Mouse (Mus musculus) midbrain, embryonic 15.5 days (tissue): ENCODE data around the gene Taco1. TPM values are rescaled to one million over a fixed set of nuclear protein-coding genes. Genes with fewer than 3 reads are reported as not detected.
"Not testable (repeated sequence)": the region's sequence is repeated elsewhere in the genome, so short reads cannot be mapped to it uniquely, and the experiment has no call there.

Source experiments
- ATAC-seq: fragments of 200-750 bp; cut with Nextera tagmentation; replicated peaks from 2 replicates; pipeline ENCODE4 v1.8.0; 2017; ENCODE audit warnings: moderate TSS enrichment
- H3K27ac ChIP-seq: fragments of 300-500 bp; sonication (generic); 2 replicates; pipeline ENCODE4 v1.5.1; 2015; ENCODE audit warnings: mild to moderate bottlenecking, inconsistent platforms
- H3K27me3 ChIP-seq: fragments of 300-500 bp; sonication (generic); replicated peaks from 2 replicates; pipeline ENCODE4 v1.6.1; 2015; ENCODE audit warnings: inconsistent platforms
- H3K36me3 ChIP-seq: fragments of 300-500 bp; sonication (generic); replicated peaks from 2 replicates; pipeline ENCODE4 v1.6.1; 2015; ENCODE audit warnings: inconsistent platforms
- H3K4me1 ChIP-seq: fragments of 300-500 bp; sonication (generic); 2 replicates; pipeline ENCODE4 v1.6.1; 2015; ENCODE audit warnings: inconsistent platforms
- H3K4me2 ChIP-seq: fragments of 300-500 bp; sonication (generic); 2 replicates; pipeline ENCODE4 v1.6.1; 2015; ENCODE audit warnings: inconsistent platforms, mild to moderate bottlenecking, moderate library complexity
- H3K4me3 ChIP-seq: fragments of 300-500 bp; sonication (generic); 2 replicates; pipeline ENCODE4 v1.5.1; 2015; ENCODE audit warnings: mild to moderate bottlenecking, inconsistent platforms
- H3K9ac ChIP-seq: fragments of 300-500 bp; sonication (generic); 2 replicates; pipeline ENCODE4 v1.6.1; 2015; ENCODE audit warnings: mild to moderate bottlenecking, inconsistent platforms
- H3K9me3 ChIP-seq: fragments of 300-500 bp; sonication (generic); 2 replicates; pipeline ENCODE4 v1.6.1; 2016; ENCODE audit warnings: inconsistent platforms
- WGBS: fragments of 180-500 bp; shearing (Covaris S2); methylation state at CpG from one replicate; pipeline ENCODE4 v1.1.7; 2015; ENCODE audit warnings: mixed read lengths; 5-methylcytosine and 5-hydroxymethylcytosine counted together
- polyA plus RNA-seq: library from polyadenylated mRNA; unstranded; fragments of >200 nt; fragmentation: Nextera tagmentation; extraction: Ambion mirVana; gene quantifications from 2 replicates; pipeline ENCODE4 v1.2.1, GENCODE M21; 2015

Gene Taco1
- polyA plus RNA-seq, 1 experiment from 2014 or later: 7.7 TPM

GRCm38 (mm10) chr11:106065073-106065922 is 563 bp upstream of the Taco1 start:
- 47% methylated on average over 18 of the region's 18 CpGs for WGBS
- ATAC-seq: no peak
- no peaks in the 10 kb centered on the region for H3K27me3 ChIP-seq
- peak overlapping the region; percentile 73 for H3K4me3 ChIP-seq
- H3K9ac ChIP-seq: no peak overlapping the region
- peaks cover 13% of the 10 kb centered on the region for H3K4me1 ChIP-seq
- no peaks in the 10 kb centered on the region for H3K9me3 ChIP-seq
- peak overlapping the region; percentile 92 for H3K4me2 ChIP-seq
- H3K36me3 ChIP-seq: no peaks in the 10 kb centered on the region
- H3K27ac ChIP-seq: peak overlapping the region; percentile 80

DNA sequence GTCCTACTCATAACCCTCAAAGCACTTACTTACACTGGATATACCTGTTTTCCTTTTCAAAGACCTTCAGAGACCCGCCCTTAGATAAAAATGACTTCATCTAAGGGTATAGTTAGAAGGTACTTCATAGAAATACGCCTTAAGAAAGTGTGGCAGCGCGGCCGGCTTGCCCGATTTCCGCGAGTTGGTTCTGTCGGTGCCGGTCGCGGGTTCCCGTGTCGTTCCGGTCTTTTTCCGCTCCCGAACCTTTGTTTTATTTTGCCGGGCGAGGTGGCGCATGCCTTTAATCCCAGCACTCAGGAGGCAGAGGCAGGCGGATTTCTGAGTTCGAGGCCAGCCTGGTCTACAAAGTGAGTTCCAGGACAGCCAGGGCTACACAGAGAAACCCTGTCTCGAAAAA is 755 bp downstream of the Taco1 start:
- H3K36me3 ChIP-seq, H3K27me3 ChIP-seq, H3K9me3 ChIP-seq, ATAC-seq: not testable (repeated sequence)
- WGBS: 23% methylated on average over 23 of the region's 23 CpGs
- H3K4me3 ChIP-seq: peak overlapping the region; percentile 73
- H3K27ac ChIP-seq: peak overlapping the region; percentile 80; the same call in 1 of the 2 replicates
- peaks cover 13% of the 10 kb centered on the region for H3K4me1 ChIP-seq
- peak overlapping the region; percentile 92 for H3K4me2 ChIP-seq
- peak overlapping the region; percentile 89 for H3K9ac ChIP-seq

DNA sequence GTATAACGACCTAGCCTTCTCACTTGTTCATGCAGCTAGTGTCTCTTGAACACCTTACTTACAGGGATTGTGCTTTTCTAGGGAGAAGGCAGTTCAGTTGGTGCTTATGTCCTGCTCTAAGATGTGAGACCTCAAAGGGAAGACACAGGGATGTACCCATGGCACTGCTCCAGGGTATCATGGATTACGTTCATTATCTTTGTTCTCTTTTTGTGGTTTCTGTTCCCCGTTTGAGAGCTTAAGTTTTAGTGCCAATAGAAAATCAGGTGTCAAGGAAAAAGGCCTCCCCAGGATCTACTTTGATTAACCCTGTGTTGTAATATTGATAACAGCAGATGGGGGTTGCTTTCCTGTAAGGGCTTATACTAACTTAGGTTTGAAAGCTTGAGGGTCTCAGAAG is 7.9 kb downstream of the Taco1 start:
- no peaks in the 10 kb centered on the region for H3K4me1 ChIP-seq
- no peak for ATAC-seq
- 81% methylated on average over 3 of the region's 3 CpGs for WGBS

DNA sequence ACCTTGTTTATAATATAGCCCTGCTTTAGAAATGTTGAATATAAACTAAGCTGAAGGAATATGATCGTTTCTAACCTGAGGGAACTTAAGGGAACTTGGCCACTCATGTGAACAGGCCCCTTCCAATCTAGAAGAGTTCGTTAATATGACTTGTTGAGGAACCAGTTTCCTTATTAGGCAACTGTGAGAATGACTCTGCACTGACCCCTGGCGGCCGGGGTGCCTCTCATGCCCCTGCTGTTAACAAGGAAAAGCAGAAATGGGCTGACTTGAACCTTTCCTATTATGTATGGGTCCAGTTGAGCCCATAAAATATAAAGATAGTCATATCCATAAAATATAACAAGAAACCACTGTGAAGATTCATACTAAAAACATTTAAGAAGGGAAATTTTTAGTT is 10.5 kb downstream of the Taco1 start:
- no peak overlapping the region for H3K4me3 ChIP-seq
- ATAC-seq: no peak
- WGBS: 5% methylated on average over 4 of the region's 4 CpGs
- no peak overlapping the region for H3K4me2 ChIP-seq
- peaks cover 8% of the 10 kb centered on the region; the same call in 1 of the 2 replicates for H3K36me3 ChIP-seq
- H3K27me3 ChIP-seq: no peaks in the 10 kb centered on the region
- H3K9me3 ChIP-seq: no peaks in the 10 kb centered on the region
- no peaks in the 10 kb centered on the region for H3K4me1 ChIP-seq
- H3K9ac ChIP-seq: no peak overlapping the region
- no peak overlapping the region for H3K27ac ChIP-seq

More for the DNA sequence above, 7.9 kb downstream of the Taco1 start:
- Histone ChIP-seq H3K9ac (no peak overlapping the region), H3K4me2 (no peak overlapping the region), H3K27ac (no peak overlapping the region), H3K27me3 (no peaks in the 10 kb centered on the region), H3K4me3 (no peak overlapping the region), H3K36me3 (peaks cover 8% of the 10 kb centered on the region; the same call in 1 of the 2 replicates), H3K9me3 (no peaks in the 10 kb centered on the region)

DNA sequence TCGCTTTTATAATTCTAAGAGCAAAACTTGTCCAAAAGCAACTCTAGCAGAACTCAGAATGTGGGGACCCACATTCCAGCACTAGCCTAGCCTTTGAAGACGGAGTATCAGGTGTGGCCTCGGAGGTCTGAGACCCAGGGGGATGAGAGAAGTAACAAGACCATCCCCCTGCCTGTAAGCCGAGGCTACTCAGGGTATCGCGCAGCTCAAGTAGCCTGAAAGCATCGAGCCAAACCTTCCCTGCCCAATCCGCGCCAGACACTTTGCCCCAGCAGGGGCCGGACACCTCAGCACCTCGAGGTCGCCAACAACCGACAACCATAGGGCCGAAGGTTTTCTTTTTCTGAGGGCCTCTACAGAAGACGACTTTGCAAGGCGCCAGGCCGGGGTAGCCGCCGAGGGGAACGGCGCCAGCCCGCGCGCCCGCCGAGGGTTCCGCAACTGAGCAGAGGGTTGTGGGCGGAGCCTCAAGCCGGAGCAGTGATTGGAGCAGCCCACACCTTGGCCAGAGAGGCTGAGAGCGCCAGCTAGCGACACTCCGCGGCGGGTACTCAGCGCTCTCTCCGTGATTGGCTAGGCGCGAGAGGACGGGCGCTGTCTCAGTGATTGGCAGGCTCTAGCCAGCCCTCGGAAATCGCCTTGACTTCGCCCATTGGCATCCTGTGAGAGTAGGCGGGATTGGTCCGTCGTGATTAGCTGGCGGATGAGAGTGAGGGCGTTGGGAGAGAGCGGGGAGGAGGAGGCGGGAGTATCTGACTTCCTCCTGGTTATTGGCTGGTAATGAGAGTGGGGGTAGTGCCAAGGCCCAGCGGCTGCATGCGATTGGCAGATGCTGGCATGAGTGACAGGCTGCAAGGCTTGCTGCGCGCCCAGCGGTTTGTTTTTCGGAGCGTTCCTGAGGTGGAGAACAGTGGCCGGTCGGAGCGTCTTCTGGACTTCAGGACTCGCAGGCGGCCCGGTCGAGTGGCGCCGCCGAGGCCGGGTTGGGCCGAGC is 18.1 kb downstream of the Taco1 start, which contains the start of gene Map3k3:
Map3k3 (plus strand) TSS at position 906 of the 994 bp plus-strand sequence.
- WGBS: under 1% methylated on average over 69 of the region's 69 CpGs
- peak; percentile 99 for ATAC-seq
- Histone ChIP-seq H3K4me2 (peak within 1 kb of the TSS; percentile 87), H3K27ac (peak within 1 kb of the TSS; percentile 96), H3K4me1 (peaks cover 19% of the 10 kb centered on the region), H3K9ac (peak within 1 kb of the TSS; percentile 73), H3K27me3 (no peaks in the 10 kb centered on the region), H3K9me3 (no peaks in the 10 kb centered on the region), H3K4me3 (peak within 1 kb of the TSS; percentile 64), H3K36me3 (no peaks in the 10 kb centered on the region)

- Histone ChIP-seq H3K27ac (peak overlapping the region; percentile 96), H3K9ac (peak overlapping the region; percentile 73), H3K27me3 (no peaks in the 10 kb centered on the region), H3K4me2 (peak overlapping the region; percentile 67), H3K36me3 (no peaks in the 10 kb centered on the region), H3K4me3 (peak overlapping the region; percentile 64), H3K4me1 (peaks cover 19% of the 10 kb centered on the region), H3K9me3 (no peaks in the 10 kb centered on the region)
- peak; percentile 65 for ATAC-seq
- 1% methylated on average over 41 of the region's 61 CpGs for whole genome bisulfite sequencing
These were observed 19.2 kb downstream of the Taco1 start for GRCm38 (mm10) chr11:106084911-106085561.

DNA sequence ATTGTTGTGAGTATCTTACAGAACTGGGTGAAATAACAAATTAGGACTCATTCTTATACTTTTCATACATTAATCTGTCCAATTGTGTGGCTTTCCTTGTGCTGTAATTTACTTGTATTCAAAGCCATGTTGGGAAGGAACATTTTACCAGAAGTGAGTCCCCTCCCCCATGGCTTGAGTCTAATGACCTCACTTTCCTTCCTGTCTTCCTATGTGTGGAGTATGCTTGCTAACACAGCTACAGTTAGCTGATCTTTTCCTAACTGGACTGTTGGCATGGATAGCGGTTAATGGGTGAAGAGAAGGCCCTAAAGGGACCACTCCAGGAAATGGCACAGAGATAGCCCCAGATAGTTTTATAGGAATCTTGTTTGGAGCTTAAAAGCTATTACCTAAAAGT is 32.4 kb downstream of the Taco1 start:
- 93% methylated on average over 1 of the region's 1 CpGs for WGBS
- Histone ChIP-seq H3K4me1 (no peaks in the 10 kb centered on the region), H3K9ac (no peak overlapping the region), H3K27ac (no peak overlapping the region), H3K9me3 (no peaks in the 10 kb centered on the region), H3K4me3 (no peak overlapping the region), H3K27me3 (no peaks in the 10 kb centered on the region), H3K4me2 (no peak overlapping the region), H3K36me3 (no peaks in the 10 kb centered on the region)
- ATAC-seq: no peak

DNA sequence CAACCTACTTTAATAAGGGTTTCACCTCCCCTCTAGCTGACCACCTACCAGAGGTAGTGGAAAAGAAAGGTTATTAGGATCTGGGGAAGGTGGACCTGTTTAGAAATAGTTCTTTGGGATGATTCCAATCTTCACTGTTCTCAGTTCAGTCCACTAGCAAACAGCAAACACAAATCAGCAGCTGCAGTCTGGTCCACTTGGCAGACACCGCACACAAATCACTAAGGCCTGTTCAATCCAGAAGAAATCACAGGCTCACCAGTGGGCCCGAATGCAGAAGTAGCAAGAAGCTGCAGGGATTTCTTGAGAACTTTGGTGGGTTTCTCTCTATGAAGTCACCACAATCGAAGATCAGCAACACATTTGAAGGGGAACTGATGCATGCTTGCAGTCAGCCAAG is 37.0 kb downstream of the Taco1 start:
- H3K9me3 ChIP-seq: no peaks in the 10 kb centered on the region
- H3K4me2 ChIP-seq: no peak overlapping the region
- no peaks in the 10 kb centered on the region for H3K27me3 ChIP-seq
- WGBS: 97% methylated on average over 3 of the region's 3 CpGs
- H3K4me3 ChIP-seq: no peak overlapping the region
- no peak overlapping the region for H3K9ac ChIP-seq
- H3K4me1 ChIP-seq: no peaks in the 10 kb centered on the region
- no peak for ATAC-seq
- no peak overlapping the region for H3K27ac ChIP-seq
- no peaks in the 10 kb centered on the region for H3K36me3 ChIP-seq

- Histone ChIP-seq H3K36me3 (no peaks in the 10 kb centered on the region; the same call in 1 of the 2 replicates), H3K4me2 (no peak overlapping the region), H3K4me3 (no peak overlapping the region), H3K27me3 (no peaks in the 10 kb centered on the region), H3K9me3 (no peaks in the 10 kb centered on the region), H3K27ac (no peak overlapping the region), H3K4me1 (no peaks in the 10 kb centered on the region), H3K9ac (no peak overlapping the region)
- 90% methylated on average over 8 of the region's 8 CpGs for WGBS
- no peak for ATAC-seq
These were observed 40.3 kb downstream of the Taco1 start for GRCm38 (mm10) chr11:106106047-106106587.

DNA sequence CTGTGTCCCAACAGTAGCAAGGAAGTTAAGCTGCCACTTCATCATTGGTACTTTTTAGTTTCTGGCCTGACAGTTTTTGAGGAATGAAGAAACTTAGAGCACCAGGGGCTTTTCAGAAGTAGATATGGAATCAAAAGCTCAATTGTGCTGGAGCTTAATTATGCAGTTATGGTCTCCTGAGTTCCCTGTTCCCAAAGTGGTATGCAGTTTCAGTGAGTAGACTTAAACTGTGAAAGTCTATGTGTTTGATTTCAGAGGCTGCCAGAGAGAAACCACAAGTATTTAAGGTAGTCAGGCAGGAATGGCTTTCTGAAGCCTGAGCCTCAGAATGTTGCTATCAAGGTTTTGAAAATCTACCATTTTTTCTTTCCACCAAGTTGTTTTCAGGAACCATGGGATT is 45.8 kb downstream of the Taco1 start:
- no peak overlapping the region for H3K4me2 ChIP-seq
- no peak overlapping the region for H3K27ac ChIP-seq
- no peaks in the 10 kb centered on the region for H3K4me1 ChIP-seq
- H3K27me3 ChIP-seq: no peaks in the 10 kb centered on the region
- peaks cover 3% of the 10 kb centered on the region for H3K36me3 ChIP-seq
- ATAC-seq: no peak
- H3K9me3 ChIP-seq: no peaks in the 10 kb centered on the region
- no peak overlapping the region for H3K9ac ChIP-seq
- H3K4me3 ChIP-seq: no peak overlapping the region

DNA sequence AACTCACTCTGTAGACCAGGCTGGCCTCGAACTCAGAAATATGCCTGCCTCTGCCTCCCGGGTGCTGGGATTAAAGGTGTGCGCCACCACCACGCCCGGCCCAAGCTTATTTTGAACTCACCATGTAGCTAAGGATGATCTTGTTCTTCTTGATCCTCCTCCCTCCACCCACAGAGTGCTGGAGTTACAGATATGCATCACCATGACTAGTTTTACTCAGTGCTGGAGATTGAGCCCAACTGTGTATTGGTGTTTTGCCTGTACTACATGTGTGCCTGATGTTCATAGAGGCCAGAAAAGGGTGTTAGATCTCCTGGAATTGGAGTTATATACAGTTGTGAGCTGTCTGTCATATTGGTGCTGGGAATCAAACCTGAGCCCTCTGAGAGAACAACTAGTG is 56.4 kb downstream of the Taco1 start:
- no peaks in the 10 kb centered on the region for H3K9me3 ChIP-seq
- H3K4me3 ChIP-seq: no peak overlapping the region
- H3K27ac ChIP-seq: no peak overlapping the region
- peaks cover 17% of the 10 kb centered on the region for H3K36me3 ChIP-seq
- H3K27me3 ChIP-seq: no peaks in the 10 kb centered on the region
- no peaks in the 10 kb centered on the region for H3K4me1 ChIP-seq
- WGBS: 97% methylated on average over 5 of the region's 5 CpGs
- no peak overlapping the region for H3K4me2 ChIP-seq
- ATAC-seq: no peak
- no peak overlapping the region for H3K9ac ChIP-seq
